Mouse (Mus musculus) lung, postnatal 10 days (tissue): ENCODE measurements at regions not wholly inside any gene's neighbourhood (a gene's known extent, or its start where the extent isn't known, plus 50 kb on each side); places are given as distances from the start of the nearest gene placed in this dataset.
A peak's percentile ranks its signal among the peaks of the same experiment; 100 is the strongest.

ENCODE experiments used
- DNase-seq: peaks from one replicate; pipeline ENCODE4 v3.0.0; 2021

GRCm38 (mm10) chr5:7782235-7782634 lies 178.0 kb upstream of the Steap4 start:
- DNase-seq = no peak

GRCm38 (mm10) chr5:7788406-7788805 lies 171.9 kb upstream of the Steap4 start:
- DNase-seq = no peak

- no peak for DNase-seq
Observed at GRCm38 (mm10) chr5:7789126-7789525, 171.1 kb upstream of the Steap4 start.

GRCm38 (mm10) chr5:7820592-7820991 lies 139.7 kb upstream of the Steap4 start:
- DNase-seq = no peak

- no peak for DNase-seq
Observed at GRCm38 (mm10) chr5:7821700-7822099, 138.6 kb upstream of the Steap4 start.

- DNase-seq = no peak
Observed at GRCm38 (mm10) chr5:7829618-7830017, 130.6 kb upstream of the Steap4 start.

GRCm38 (mm10) chr5:7833812-7834211 lies 126.4 kb upstream of the Steap4 start:
- no peak for DNase-seq

GRCm38 (mm10) chr5:7863047-7863446 lies 97.2 kb upstream of the Steap4 start:
- no peak for DNase-seq

GRCm38 (mm10) chr5:7866041-7866641 lies 94.1 kb upstream of the Steap4 start:
- DNase-seq = no peak

GRCm38 (mm10) chr5:7899537-7899936 lies 60.7 kb upstream of the Steap4 start:
- DNase-seq = peak; percentile 16
